Mouse (Mus musculus) limb, embryonic 11.5 days (tissue): ENCODE data around the gene Nupr1l. TPM values are rescaled to one million over a fixed set of nuclear protein-coding genes. Genes with fewer than 3 reads are reported as not detected.
A peak's percentile ranks its signal among the peaks of the same experiment; 100 is the strongest.

Experiments used
- ATAC-seq: fragments of 200-750 bp; cut with Nextera tagmentation; 2 replicates; pipeline ENCODE4 v1.8.0; 2017; ENCODE audit warnings: low read depth; ENCODE audit not compliant: insufficient number of reproducible peaks, low FRiP score, low TSS enrichment
- DNase-seq: peaks from one replicate; pipeline ENCODE4 v3.0.0-alpha.2; 2015; ENCODE audit warnings: low spot score
- H3K27ac ChIP-seq: fragments of 300-500 bp; sonication (generic); replicated peaks from 2 replicates; pipeline ENCODE4 v1.5.1; 2014; ENCODE audit warnings: low read depth, mild to moderate bottlenecking, low read length
- H3K27me3 ChIP-seq: fragments of 300-500 bp; sonication (generic); 2 replicates; pipeline ENCODE4 v1.6.1; 2014; ENCODE audit warnings: mild to moderate bottlenecking, low read length, mixed read lengths; ENCODE audit not compliant: control insufficient read depth, insufficient read depth
- H3K36me3 ChIP-seq: fragments of 300-500 bp; sonication (generic); 2 replicates; pipeline ENCODE4 v1.6.1; 2014; ENCODE audit warnings: mild to moderate bottlenecking, low read length, moderate library complexity, mixed read lengths; ENCODE audit not compliant: control insufficient read depth, insufficient read depth
- H3K4me1 ChIP-seq: fragments of 300-500 bp; sonication (generic); 2 replicates; pipeline ENCODE4 v1.6.1; 2014; ENCODE audit warnings: low read length, mixed read lengths; ENCODE audit not compliant: control insufficient read depth, insufficient read depth
- H3K4me2 ChIP-seq: fragments of 300-500 bp; sonication (generic); 2 replicates; pipeline ENCODE4 v1.6.1; 2014; ENCODE audit warnings: low read depth, mild to moderate bottlenecking, moderate library complexity; ENCODE audit not compliant: severe bottlenecking
- H3K4me3 ChIP-seq: fragments of 300-500 bp; sonication (generic); 2 replicates; pipeline ENCODE4 v1.5.1; 2014; ENCODE audit warnings: low read depth, low read length
- H3K9ac ChIP-seq: fragments of 300-500 bp; sonication (generic); 2 replicates; pipeline ENCODE4 v1.6.1; 2014; ENCODE audit warnings: mild to moderate bottlenecking, low read length
- H3K9me3 ChIP-seq: fragments of 300-500 bp; sonication (generic); 2 replicates; pipeline ENCODE4 v1.6.1; 2016; ENCODE audit warnings: low read length; ENCODE audit not compliant: control insufficient read depth
- WGBS: fragments of 180-500 bp; shearing (Covaris S2); extraction: QIAGEN DNeasy Blood & Tissue Kit; methylation state at CpG from one replicate; pipeline ENCODE4 v1.1.7; 2014; 5-methylcytosine and 5-hydroxymethylcytosine counted together
- polyA plus RNA-seq: library from polyadenylated mRNA; unstranded; fragments of >200 nt; fragmentation: Nextera tagmentation; extraction: Ambion mirVana; gene quantifications from 2 replicates; pipeline ENCODE4 v1.2.1, GENCODE M21; 2014

Gene Nupr1l
- polyA plus RNA-seq: 4.9 and 5.4 TPM in 2 replicates

DNA sequence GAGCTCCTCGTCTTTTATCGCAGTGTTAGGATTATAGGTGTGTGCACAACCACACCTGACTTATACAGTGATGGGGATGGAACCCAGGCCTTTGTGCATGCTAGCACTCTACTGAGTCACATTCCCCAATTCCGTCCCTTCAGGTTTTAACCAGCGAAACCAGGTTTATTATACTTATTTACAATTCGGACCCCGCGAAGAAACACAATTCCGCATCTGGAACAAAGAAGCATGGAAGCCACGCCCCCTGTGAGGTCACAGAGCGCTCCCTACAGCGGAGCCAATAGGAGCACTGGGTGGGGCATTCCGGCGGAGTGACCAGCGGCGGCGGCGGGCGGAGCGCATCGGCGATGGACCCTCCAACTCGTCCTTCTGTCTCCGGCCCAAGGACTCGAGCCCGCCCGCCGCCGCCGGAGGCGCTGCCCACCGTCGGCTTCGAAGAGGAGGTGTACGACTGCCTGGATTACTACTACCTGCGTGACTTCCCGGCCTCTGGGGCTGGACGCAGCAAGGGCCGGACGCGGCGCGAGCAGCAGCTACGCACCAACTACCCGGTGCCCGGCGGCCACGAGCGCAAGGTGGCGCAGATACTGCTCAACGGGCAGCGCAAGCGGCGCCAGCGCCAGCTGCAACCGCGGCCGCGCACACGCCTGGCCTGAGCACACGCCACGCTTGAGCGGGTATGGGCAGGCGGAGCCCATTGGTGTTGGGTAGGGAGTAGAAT is at the start of gene Nupr1l:
TSS of gene Nupr1l (plus strand) at position 299 of the 724 bp plus-strand sequence.
- peak; percentile 97 for DNase-seq
- peak; percentile 97 for ATAC-seq
- peak within 1 kb of the TSS; percentile 84 for H3K4me2 ChIP-seq
- peak within 1 kb of the TSS; percentile 71 for H3K27ac ChIP-seq
- peak within 1 kb of the TSS; percentile 67 for H3K4me3 ChIP-seq
- no peaks in the 10 kb centered on the region for H3K36me3 ChIP-seq
- 0 out of 2 replicates have a peak, but pooled peaks cover 3% of the 10 kb centered on the region for H3K4me1 ChIP-seq
- H3K27me3 ChIP-seq: no peaks in the 10 kb centered on the region
- WGBS: 1% methylated on average over 63 of the region's 63 CpGs
- H3K9ac ChIP-seq: peak within 1 kb of the TSS; percentile 86
- no peaks in the 10 kb centered on the region for H3K9me3 ChIP-seq

- DNase-seq: no peak
- H3K9me3 ChIP-seq: no peaks in the 10 kb centered on the region
- H3K4me3 ChIP-seq: no peak overlapping the region
- H3K9ac ChIP-seq: no peak overlapping the region
- no peak overlapping the region for H3K4me2 ChIP-seq
- H3K27me3 ChIP-seq: no peaks in the 10 kb centered on the region
- peaks cover 10% of the 10 kb centered on the region; the same call in 1 of the 2 replicates for H3K36me3 ChIP-seq
- no peak overlapping the region for H3K27ac ChIP-seq
- 0 out of 2 replicates have a peak, but pooled peaks cover 3% of the 10 kb centered on the region for H3K4me1 ChIP-seq
- ATAC-seq: no peak
- 94% methylated on average over 6 of the region's 6 CpGs for WGBS
Observed at GRCm38 (mm10) chr5:129862325-129862724, 46.0 kb upstream of the Nupr1l start.

DNA sequence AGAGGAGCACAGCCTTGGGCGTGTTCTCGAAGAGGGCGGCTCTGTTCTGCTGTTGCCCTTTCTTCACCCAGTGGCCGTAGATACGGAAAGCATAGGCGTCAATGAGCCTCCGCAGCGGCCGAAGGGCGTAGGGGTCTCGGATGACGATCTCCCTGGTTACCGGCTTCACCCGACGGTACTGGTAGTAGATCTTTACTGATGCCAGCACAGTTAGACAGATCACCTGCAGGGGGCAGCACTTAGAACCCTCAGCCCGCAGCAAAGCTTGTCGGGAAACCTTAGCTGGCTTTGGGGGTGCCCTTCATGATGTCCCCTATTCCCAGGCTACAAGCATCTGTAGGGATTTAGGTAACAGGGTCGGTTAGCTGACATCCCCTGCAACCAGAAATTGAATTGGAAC is 43.9 kb upstream of the Nupr1l start:
- 7% methylated on average over 18 of the region's 18 CpGs for WGBS
- Histone ChIP-seq H3K4me1 (0 out of 2 replicates have a peak, but pooled peaks cover 3% of the 10 kb centered on the region), H3K36me3 (peaks cover 8% of the 10 kb centered on the region; the same call in 1 of the 2 replicates), H3K9me3 (no peaks in the 10 kb centered on the region), H3K9ac (no peak overlapping the region), H3K27me3 (no peaks in the 10 kb centered on the region), H3K4me3 (no peak overlapping the region), H3K4me2 (no peak overlapping the region), H3K27ac (no peak overlapping the region)
- DNase-seq (peak; percentile 60), ATAC-seq (no peak)

DNA sequence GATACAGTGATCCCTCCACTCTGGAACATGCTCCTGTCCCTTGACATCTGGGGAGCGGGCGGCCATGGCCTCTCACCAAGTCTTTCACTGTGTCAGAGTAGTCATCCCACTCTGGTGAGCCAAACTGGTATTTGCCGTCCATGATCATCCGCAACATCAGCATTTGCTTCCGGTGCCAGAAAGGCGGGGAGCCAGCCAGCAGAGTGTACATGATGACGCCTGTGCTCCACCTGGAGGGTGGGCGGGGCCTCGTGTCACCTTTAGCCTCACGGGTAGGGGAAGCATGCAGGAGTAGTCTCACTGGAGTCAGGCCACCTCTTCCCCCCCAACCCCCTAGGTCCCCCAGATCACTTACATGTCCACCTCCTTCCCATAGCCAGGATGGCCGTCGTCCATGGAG is 42.5 kb upstream of the Nupr1l start:
- H3K4me3 ChIP-seq: no peak overlapping the region
- peaks cover 5% of the 10 kb centered on the region; the same call in 1 of the 2 replicates for H3K36me3 ChIP-seq
- DNase-seq (no peak), ATAC-seq (no peak)
- no peaks in the 10 kb centered on the region for H3K27me3 ChIP-seq
- no peak overlapping the region for H3K27ac ChIP-seq
- no peak overlapping the region for H3K9ac ChIP-seq
- 81% methylated on average over 12 of the region's 12 CpGs for WGBS
- H3K4me2 ChIP-seq: no peak overlapping the region
- H3K9me3 ChIP-seq: no peaks in the 10 kb centered on the region
- 0 out of 2 replicates have a peak, but pooled peaks cover 3% of the 10 kb centered on the region for H3K4me1 ChIP-seq

DNA sequence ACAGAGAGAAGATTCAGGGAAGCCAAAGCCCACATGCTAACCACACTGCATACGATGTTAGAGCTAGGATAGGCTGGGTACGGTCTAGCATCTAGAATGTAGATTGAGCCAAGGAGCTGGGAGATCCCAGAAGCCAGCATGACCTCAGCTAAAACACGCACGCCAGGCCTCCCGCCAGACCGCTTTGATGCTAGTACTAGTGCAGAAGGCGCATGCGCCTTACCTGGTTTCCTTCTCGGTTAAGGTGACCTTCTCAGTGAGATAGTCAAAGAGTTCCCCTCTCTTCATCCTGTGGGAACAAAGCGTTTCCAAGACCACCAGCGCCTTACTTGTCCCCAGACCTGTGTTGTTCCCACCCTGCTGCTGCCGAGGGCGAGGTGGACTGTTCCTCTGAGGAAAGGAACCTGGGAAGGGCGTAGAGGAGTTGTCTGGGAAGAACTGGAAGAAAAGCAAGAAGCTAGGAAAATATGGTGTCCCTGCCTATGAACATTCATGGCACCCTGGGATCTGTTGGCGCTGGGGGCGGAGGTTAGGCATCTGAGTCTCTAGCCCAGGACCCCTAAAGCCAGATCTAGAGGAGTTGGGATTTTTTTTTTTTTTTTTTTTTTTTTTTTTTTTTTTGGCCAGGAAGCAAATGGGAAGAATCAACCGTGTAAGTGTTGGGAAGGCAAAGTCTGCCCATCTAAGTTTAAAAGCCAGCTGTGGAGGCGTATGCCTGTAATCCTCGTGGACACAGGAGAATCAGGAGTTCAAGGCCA is 38.9 kb upstream of the Nupr1l start:
- Histone ChIP-seq H3K9ac (no peak overlapping the region), H3K4me1 (no peaks in the 10 kb centered on the region), H3K36me3 (no peaks in the 10 kb centered on the region), H3K27ac (no peak overlapping the region), H3K9me3 (no peaks in the 10 kb centered on the region), H3K27me3 (no peaks in the 10 kb centered on the region), H3K4me2 (no peak overlapping the region), H3K4me3 (no peak overlapping the region)
- ATAC-seq (no peak), DNase-seq (no peak)
- 88% methylated on average over 19 of the region's 19 CpGs for WGBS

GRCm38 (mm10) chr5:129871238-129871637 is 37.1 kb upstream of the Nupr1l start:
- H3K9ac ChIP-seq: no peak overlapping the region
- no peak overlapping the region for H3K4me3 ChIP-seq
- no peak overlapping the region for H3K27ac ChIP-seq
- ATAC-seq: no peak
- no peaks in the 10 kb centered on the region for H3K27me3 ChIP-seq
- no peaks in the 10 kb centered on the region for H3K9me3 ChIP-seq
- no peaks in the 10 kb centered on the region for H3K4me1 ChIP-seq
- WGBS: 76% methylated on average over 2 of the region's 2 CpGs
- no peak overlapping the region for H3K4me2 ChIP-seq
- no peaks in the 10 kb centered on the region for H3K36me3 ChIP-seq
- DNase-seq: no peak

GRCm38 (mm10) chr5:129873942-129874341 is 34.4 kb upstream of the Nupr1l start:
- 82% methylated on average over 12 of the region's 12 CpGs for WGBS
- H3K27ac ChIP-seq: no peak overlapping the region
- no peak overlapping the region for H3K4me3 ChIP-seq
- no peak for DNase-seq
- H3K9me3 ChIP-seq: no peaks in the 10 kb centered on the region
- no peaks in the 10 kb centered on the region for H3K4me1 ChIP-seq
- H3K9ac ChIP-seq: no peak overlapping the region
- H3K4me2 ChIP-seq: no peak overlapping the region
- H3K27me3 ChIP-seq: no peaks in the 10 kb centered on the region
- ATAC-seq: no peak
- H3K36me3 ChIP-seq: no peaks in the 10 kb centered on the region

- Histone ChIP-seq H3K4me2 (no peak overlapping the region), H3K9me3 (no peaks in the 10 kb centered on the region), H3K4me1 (no peaks in the 10 kb centered on the region), H3K4me3 (no peak overlapping the region), H3K27me3 (no peaks in the 10 kb centered on the region), H3K9ac (no peak overlapping the region), H3K36me3 (no peaks in the 10 kb centered on the region), H3K27ac (no peak overlapping the region)
- WGBS: 79% methylated on average over 11 of the region's 11 CpGs
- ATAC-seq (no peak), DNase-seq (no peak)
Observed at GRCm38 (mm10) chr5:129875098-129875497, 33.2 kb upstream of the Nupr1l start.
